Comparison of ENCODE assay signal across 8 mouse cellular contexts in genomic region chr5:27789586-27789985, GRCm38 (mm10). TPM values are rescaled to one million over a fixed set of nuclear protein-coding genes. Genes with fewer than 3 reads are reported as not detected.
A peak's percentile ranks its signal among the peaks of the same experiment; 100 is the strongest.
DNase-seq lines count a peak whose midpoint lies in the region; ATAC-seq and TF ChIP-seq lines count a peak whose summit lies in the region.

No protein-coding gene starts in this region.

- 58% methylated on average over 10 of the region's 10 CpGs for WGBS in heart, embryonic 11.5 days (ENCODE audit: insufficient replicate concordance)
- WGBS in hindbrain, embryonic 12.5 days, result 85% methylated on average over 10 of the region's 10 CpGs
- 85% methylated on average over 10 of the region's 10 CpGs for WGBS in midbrain, embryonic 11.5 days

- peak overlapping the region; percentile 77 for H3K4me2 ChIP-seq in heart, embryonic 11.5 days
- peak overlapping the region; percentile 71 for H3K4me2 ChIP-seq in hindbrain, embryonic 12.5 days (replicated peaks)
- peak overlapping the region; percentile 70 for H3K4me2 ChIP-seq in midbrain, embryonic 11.5 days

- no peak for TF ChIP-seq POLR2A in MEL (IDR thresholded peaks at IDR 0.05; ENCODE audit: control insufficient read depth in 1 of 2, insufficient read depth in 1 of 2, low read depth in 1 of 2, low read length in 2 of 2, poor library complexity in 1 of 2)

- no peaks in the 10 kb centered on the region for H3K27me3 ChIP-seq in heart, embryonic 11.5 days (ENCODE audit: control insufficient read depth, insufficient read depth, low read length)
- no peaks in the 10 kb centered on the region for H3K27me3 ChIP-seq in MEL (ENCODE audit: control insufficient read depth in 1 of 2, insufficient read depth in 2 of 2, low read length in 2 of 2)
- H3K27me3 ChIP-seq in hindbrain, embryonic 12.5 days, result no peaks in the 10 kb centered on the region
- no peaks in the 10 kb centered on the region for H3K27me3 ChIP-seq in midbrain, embryonic 11.5 days (ENCODE audit: control insufficient read depth, insufficient read depth, low read length)

- peak overlapping the region; percentile 86 for H3K9ac ChIP-seq in heart, embryonic 11.5 days (ENCODE audit: low read depth, low read length)
- H3K9ac ChIP-seq in MEL (ENCODE audit: control insufficient read depth, low read depth, low read length, poor library complexity, severe bottlenecking), result peak overlapping the region; percentile 91
- peak overlapping the region; percentile 87 for H3K9ac ChIP-seq in hindbrain, embryonic 12.5 days
- H3K9ac ChIP-seq in midbrain, embryonic 11.5 days (ENCODE audit: low read length), result peak overlapping the region; percentile 90

- H3K4me3 ChIP-seq in heart, embryonic 11.5 days (ENCODE audit: low read depth, low read length), result peak overlapping the region; percentile 66
- H3K4me3 ChIP-seq in MEL (ENCODE audit: control insufficient read depth in 1 of 2, insufficient read depth in 1 of 2, low read depth in 2 of 2, low read length in 2 of 2), result peak overlapping the region; percentile 72 to 90; a peak in 3 of 4 replicates
- H3K4me3 ChIP-seq in hindbrain, embryonic 12.5 days, result peak overlapping the region; percentile 77
- peak overlapping the region; percentile 75 for H3K4me3 ChIP-seq in midbrain, embryonic 11.5 days (ENCODE audit: low read depth, low read length)

- no peaks in the 10 kb centered on the region for H3K9me3 ChIP-seq in heart, embryonic 11.5 days (replicated peaks; ENCODE audit: control insufficient read depth, low read length)
- H3K9me3 ChIP-seq in MEL (replicated peaks; ENCODE audit: insufficient read depth, low read length), result no peaks in the 10 kb centered on the region
- H3K9me3 ChIP-seq in hindbrain, embryonic 12.5 days (replicated peaks), result no peaks in the 10 kb centered on the region
- no peaks in the 10 kb centered on the region for H3K9me3 ChIP-seq in midbrain, embryonic 11.5 days (ENCODE audit: control insufficient read depth, low read length)

- TF ChIP-seq EP300 in MEL (IDR thresholded peaks at IDR 0.05; ENCODE audit: low read depth in 1 of 2, low read length in 2 of 2), result no peak

- peaks cover 14% of the 10 kb centered on the region for H3K4me1 ChIP-seq in heart, embryonic 11.5 days (ENCODE audit: control insufficient read depth, insufficient read depth, low read length)
- H3K4me1 ChIP-seq in MEL (ENCODE audit: control insufficient read depth in 1 of 2, insufficient read depth in 2 of 2, low read length in 2 of 2), result peaks cover 2 to 18% of the 10 kb centered on the region in 2 experiments; a peak in 2 of 4 replicates
- H3K4me1 ChIP-seq in hindbrain, embryonic 12.5 days, result peaks cover 25% of the 10 kb centered on the region
- peaks cover 21% of the 10 kb centered on the region for H3K4me1 ChIP-seq in midbrain, embryonic 11.5 days (ENCODE audit: control insufficient read depth, insufficient read depth, low read length)

- peaks cover 35% of the 10 kb centered on the region for H3K79me2 ChIP-seq in MEL (ENCODE audit: control insufficient read depth, insufficient read depth, low read length, poor library complexity)

- H3K36me3 ChIP-seq in heart, embryonic 11.5 days (ENCODE audit: control insufficient read depth, insufficient read depth, low read length), result peaks cover 20% of the 10 kb centered on the region
- peaks cover 21 to 36% of the 10 kb centered on the region in 2 experiments for H3K36me3 ChIP-seq in MEL (ENCODE audit: control insufficient read depth in 1 of 2, insufficient read depth in 2 of 2, low read length in 2 of 2)
- peaks cover 34% of the 10 kb centered on the region for H3K36me3 ChIP-seq in hindbrain, embryonic 12.5 days
- peaks cover 15% of the 10 kb centered on the region for H3K36me3 ChIP-seq in midbrain, embryonic 11.5 days (ENCODE audit: control insufficient read depth, insufficient read depth, low read length)

- no peak for TF ChIP-seq CTCF in MEL (IDR thresholded peaks at IDR 0.05 in 2 of 3, conservative IDR thresholded peaks at IDR 0.05 in 1 of 3; ENCODE audit: control insufficient read depth in 1 of 3, insufficient read depth in 1 of 3, low read depth in 2 of 3, low read length in 3 of 3, poor library complexity in 1 of 3, severe bottlenecking in 1 of 3)

- no peak for TF ChIP-seq RAD21 in MEL (IDR thresholded peaks at IDR 0.05; ENCODE audit: low read depth, low read length)

- DNase-seq in heart, postnatal 10 days, result no peak
- no peak for DNase-seq in MEL (ENCODE audit: low read depth, low spot score)
- no peak for DNase-seq in midbrain, embryonic 11.5 days (ENCODE audit: low spot score, missing footprints)
- DNase-seq in left cerebral cortex, postnatal 36 days (ENCODE audit: low spot score in 2 of 2), result no peak

- ATAC-seq in heart, embryonic 11.5 days (replicated peaks; ENCODE audit: insufficient number of reproducible peaks, low FRiP score, low TSS enrichment), result no peak
- no peak for ATAC-seq in hindbrain, embryonic 12.5 days (ENCODE audit: low FRiP score)
- no peak for ATAC-seq in midbrain, embryonic 11.5 days (ENCODE audit: low FRiP score)
- ATAC-seq in megakaryocyte progenitor cell, adult 5-6 weeks (replicated peaks; ENCODE audit: poor library complexity), result no peak
- ATAC-seq in granulocyte monocyte progenitor cell, adult 5-6 weeks (replicated peaks; ENCODE audit: poor library complexity, severe bottlenecking), result no peak

- intact Hi-C loops in heart, postnatal 10 days (cut with DNase I), result no loop called here
- intact Hi-C loops in left cerebral cortex, postnatal 36 days (cut with DNase I), result no loop called here

- no peak overlapping the region for H3K27ac ChIP-seq in heart, embryonic 11.5 days (ENCODE audit: low read depth, low read length)
- no peak overlapping the region for H3K27ac ChIP-seq in MEL (ENCODE audit: control insufficient read depth, low read depth, low read length)
- H3K27ac ChIP-seq in hindbrain, embryonic 12.5 days, result no peak overlapping the region
- H3K27ac ChIP-seq in midbrain, embryonic 11.5 days (ENCODE audit: low read depth, low read length), result no peak overlapping the region

TF ChIP-seq in MEL, 35 proteins besides CTCF, POLR2A, EP300 and RAD21:
- no peak for TF ChIP-seq USF2 (IDR thresholded peaks at IDR 0.05; ENCODE audit: borderline replicate concordance in 1 of 2, insufficient read depth in 1 of 2, low read depth in 1 of 2, low read length in 2 of 2)
- no peak for TF ChIP-seq MAFK (IDR thresholded peaks at IDR 0.05; ENCODE audit: borderline replicate concordance, low read depth, low read length)

RNA-seq across cellular contexts. Expression of gene Paxip1, which starts 1.9 kb away (rescaled TPM):
- 27.2 and 28.2 TPM in 2 replicates for polyA plus RNA-seq in heart, embryonic 11.5 days (2014; fragmentation: Nextera tagmentation; extraction: Ambion mirVana)
- 10 to 100 TPM; 20.3 to 20.4 TPM for total RNA-seq in heart, postnatal 10 days (2021)
- total RNA-seq in MEL (2012; rRNA removed), result 52.1 and 59.2 TPM in 2 replicates
- 100 to 1,000 TPM; 151 to 480 TPM for polyA plus RNA-seq in MEL (2012; ENCODE audit: insufficient read depth in 1 of 2, insufficient read length in 2 of 2, low read depth in 1 of 2, low replicate concordance in 2 of 2, missing spikeins in 1 of 2)
- polyA plus RNA-seq in hindbrain, embryonic 12.5 days (2016; fragmentation: Nextera tagmentation; extraction: Ambion mirVana), result 39.1 and 42.2 TPM in 2 replicates
- polyA plus RNA-seq in midbrain, embryonic 11.5 days (2014; fragmentation: Nextera tagmentation; extraction: Ambion mirVana), result 42.2 and 46.4 TPM in 2 replicates
- 10 to 100 TPM; 44.1 to 46.3 TPM for total RNA-seq in left cerebral cortex, postnatal 36 days (2021)
- 34.6 and 35.0 TPM in 2 replicates for total RNA-seq in megakaryocyte progenitor cell, adult 5-6 weeks (2015)
- total RNA-seq in megakaryocyte progenitor cell, adult 5-6 weeks (2017), result 25.3 and 31.2 TPM in 2 replicates
- total RNA-seq in granulocyte monocyte progenitor cell, adult 5-6 weeks (2014; fragmentation: Nextera tagmentation), result 29.3 and 58.4 TPM in 2 replicates
- 26.5 and 31.8 TPM in 2 replicates for total RNA-seq in granulocyte monocyte progenitor cell, adult 5-6 weeks (2017)

RNA-seq across cellular contexts. Expression of gene Htr5a, which starts 52.4 kb away (rescaled TPM):
- not detected in 2 replicates for polyA plus RNA-seq in heart, embryonic 11.5 days (2014; fragmentation: Nextera tagmentation; extraction: Ambion mirVana)
- not detected for total RNA-seq in heart, postnatal 10 days (2021)
- total RNA-seq in MEL (2012; rRNA removed), result not detected in 2 replicates
- not detected for polyA plus RNA-seq in MEL (2012; ENCODE audit: insufficient read depth in 1 of 2, insufficient read length in 2 of 2, low read depth in 1 of 2, low replicate concordance in 2 of 2, missing spikeins in 1 of 2)
- polyA plus RNA-seq in hindbrain, embryonic 12.5 days (2016; fragmentation: Nextera tagmentation; extraction: Ambion mirVana), result 0.10 and 0.22 TPM in 2 replicates
- 0.04 TPM in 1 of 2 replicates, not detected in the other for polyA plus RNA-seq in midbrain, embryonic 11.5 days (2014; fragmentation: Nextera tagmentation; extraction: Ambion mirVana)
- total RNA-seq in left cerebral cortex, postnatal 36 days (2021), result 10 to 100 TPM; 12.5 to 14.1 TPM
- total RNA-seq in megakaryocyte progenitor cell, adult 5-6 weeks (2015), result not detected in 2 replicates
- total RNA-seq in megakaryocyte progenitor cell, adult 5-6 weeks (2017), result not detected in 2 replicates
- 0.21 TPM in 1 of 2 replicates, not detected in the other for total RNA-seq in granulocyte monocyte progenitor cell, adult 5-6 weeks (2014; fragmentation: Nextera tagmentation)
- total RNA-seq in granulocyte monocyte progenitor cell, adult 5-6 weeks (2017), result not detected in 2 replicates

Comparison
In these comparisons a context has a peak if more than half of its experiments do, and no peak if none do; other contexts are left out.
1. RNA of gene Htr5a, which starts 52.4 kb away (total RNA-seq): 12.5 to 14.1 TPM in left cerebral cortex, postnatal 36 days; 0.21 TPM in granulocyte monocyte progenitor cell, adult 5-6 weeks, not detected in heart, postnatal 10 days, not detected in MEL and not detected in megakaryocyte progenitor cell, adult 5-6 weeks; every median in the first group is over 10 times any median in the second.
2. Peak in every context shown above with its lines, with median percentiles within 50 percentile points of each other: H3K4me2 ChIP-seq, H3K4me3 ChIP-seq and H3K9ac ChIP-seq.